Mouse (Mus musculus): ENCODE data around the gene Ttc12.

DNA sequence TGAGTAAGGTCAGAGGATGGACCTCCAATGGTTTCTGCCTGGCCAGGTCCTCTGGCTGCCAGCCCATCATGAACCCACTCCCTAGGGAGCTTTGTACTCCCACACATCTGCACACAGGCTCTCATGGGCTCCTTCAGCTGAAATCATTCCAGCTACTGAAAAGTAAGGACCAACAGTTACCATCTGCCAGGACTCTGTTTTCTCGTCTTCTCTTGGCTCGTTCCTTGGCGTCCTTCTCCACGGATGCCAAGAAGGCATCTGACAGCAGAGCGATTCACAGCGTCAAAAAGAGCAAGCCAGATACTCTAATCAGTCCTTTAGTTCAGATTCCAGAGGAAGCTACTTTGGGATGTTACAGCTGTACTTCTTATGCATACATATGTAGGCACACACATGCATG is 15.1 kb downstream of the Ttc12 start:
- TF ChIP-seq TAL1 (IDR thresholded peaks at IDR 0.05; ENCODE audit: low read length) (no peak), GATA1 (IDR thresholded peaks at IDR 0.05; ENCODE audit: low read length) (no peak)

Measured in erythroblast, embryonic 14.5 days (primary cell).